Mouse (Mus musculus): ENCODE results near the gene Slc4a1.

DNA sequence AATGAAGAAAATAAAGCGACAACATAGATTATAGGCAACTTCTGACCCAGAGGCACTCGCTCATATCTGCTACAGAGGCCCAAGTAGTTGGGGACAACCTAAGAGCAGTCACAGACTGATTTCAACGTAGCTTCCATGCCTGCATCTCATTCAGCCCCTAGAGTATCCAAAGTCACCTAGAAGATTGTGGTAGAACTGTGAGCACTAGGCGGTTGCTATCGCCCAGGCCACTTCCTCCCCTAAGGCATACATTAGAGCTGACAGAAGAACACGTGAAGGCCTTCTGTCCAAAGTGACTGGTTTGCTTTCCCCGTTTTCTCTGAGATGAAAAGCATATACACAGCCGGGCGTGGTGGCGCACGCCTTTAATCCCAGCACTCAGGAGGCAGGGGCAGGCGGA is 51.7 kb downstream of the Slc4a1 start:
- no peak for TF ChIP-seq CTCF (IDR thresholded peaks at IDR 0.05; ENCODE audit: low read depth, low read length)
- no peak for TF ChIP-seq POLR2A (IDR thresholded peaks at IDR 0.05; ENCODE audit: insufficient read depth, low read length)
- TF ChIP-seq EP300 (IDR thresholded peaks at IDR 0.05; ENCODE audit: insufficient read depth, low read depth, low read length) = no peak

Measured in ES-Bruce4 (cell line).